17 mouse cellular contexts compared by ENCODE assay signal in the genomic region with DNA sequence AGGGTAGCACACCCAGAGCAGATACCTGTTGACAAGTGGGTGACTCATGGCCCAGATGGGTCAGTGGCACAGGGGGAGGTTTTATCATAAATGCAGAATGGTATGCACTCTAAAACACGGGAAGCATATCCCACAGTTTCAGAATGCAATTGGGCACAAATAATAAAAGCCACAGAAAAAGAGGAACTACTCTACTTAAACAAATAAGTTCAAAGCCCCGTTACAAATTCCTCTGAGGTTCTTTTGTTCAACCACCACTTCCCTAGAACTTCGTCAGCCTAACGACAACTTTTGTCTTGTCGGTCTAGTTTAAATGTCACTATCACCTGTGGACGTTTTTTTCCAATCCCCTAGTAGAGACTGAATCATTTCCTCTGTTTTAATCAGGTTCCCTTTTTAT.
"Had no signal": no experiment of that assay in that cellular context is flagged by ENCODE, and none has a peak within 500 bp of the region (broad histone marks: within the 10 kb centered on the region; RNA-seq: fewer than 3 reads in every experiment).

No protein-coding gene starts in this region.

- H3K27ac ChIP-seq: kidney, postnatal 0 days; layer of hippocampus, adult 2 months; limb, embryonic 10.5 days; liver, embryonic 12.5 days; macrophage; midbrain, embryonic 10.5 days; neural tube, embryonic 15.5 days; stomach, postnatal 0 days had no signal

- ATAC-seq: liver, embryonic 12.5 days had no signal

- H3K9me3 ChIP-seq: limb, embryonic 10.5 days; liver, embryonic 12.5 days; midbrain, embryonic 10.5 days; neural tube, embryonic 15.5 days had no signal

- H3K4me3 ChIP-seq: layer of hippocampus, adult 2 months; limb, embryonic 10.5 days; liver, embryonic 12.5 days; midbrain, embryonic 10.5 days; myocyte; neural tube, embryonic 15.5 days had no signal

- H3K9ac ChIP-seq: liver, embryonic 12.5 days; lung, embryonic 14.5 days; neural tube, embryonic 15.5 days had no signal

- H3K27me3 ChIP-seq: liver, embryonic 12.5 days; neural tube, embryonic 15.5 days had no signal

- H3K36me3 ChIP-seq: limb, embryonic 10.5 days; liver, embryonic 12.5 days; midbrain, embryonic 10.5 days; neural tube, embryonic 15.5 days had no signal

- DNase-seq: kidney, adult 9 months; kidney, postnatal 4 days; lung, embryonic 14.5 days; lung, postnatal 14 days; midbrain, embryonic 14.5 days; right cerebral cortex, adult 18-20 months; right cerebral cortex, postnatal 25 days; thymus, postnatal 14 days had no signal

- H3K4me1 ChIP-seq: limb, embryonic 10.5 days; liver, embryonic 12.5 days; midbrain, embryonic 10.5 days; neural tube, embryonic 15.5 days had no signal

- H3K4me2 ChIP-seq: liver, embryonic 12.5 days; lung, embryonic 14.5 days; neural tube, embryonic 15.5 days had no signal
